Mouse (Mus musculus) hindbrain, embryonic 15.5 days (tissue): ENCODE results near the gene Gm20388. TPM values are rescaled to one million over a fixed set of nuclear protein-coding genes. Genes with fewer than 3 reads are reported as not detected.

Experiments used
- ATAC-seq: fragments of 200-750 bp; cut with Nextera tagmentation; 2 replicates; pipeline ENCODE4 v1.8.0; 2017; ENCODE audit warnings: low read depth, moderate number of reproducible peaks, moderate TSS enrichment; ENCODE audit not compliant: low FRiP score
- H3K27ac ChIP-seq: fragments of 300-500 bp; sonication (generic); replicated peaks from 2 replicates; pipeline ENCODE4 v1.5.1; 2015; ENCODE audit warnings: mild to moderate bottlenecking, inconsistent platforms
- H3K27me3 ChIP-seq: fragments of 300-500 bp; sonication (generic); 2 replicates; pipeline ENCODE4 v1.6.1; 2015; ENCODE audit warnings: control low read depth, inconsistent platforms
- H3K36me3 ChIP-seq: fragments of 300-500 bp; sonication (generic); 2 replicates; pipeline ENCODE4 v1.6.1; 2015; ENCODE audit warnings: control low read depth, inconsistent platforms
- H3K4me1 ChIP-seq: fragments of 300-500 bp; sonication (generic); replicated peaks from 2 replicates; pipeline ENCODE4 v1.6.1; 2015; ENCODE audit warnings: control low read depth, inconsistent platforms
- H3K4me2 ChIP-seq: fragments of 300-500 bp; sonication (generic); 2 replicates; pipeline ENCODE4 v1.6.1; 2015; ENCODE audit warnings: moderate library complexity, mild to moderate bottlenecking, inconsistent platforms
- H3K4me3 ChIP-seq: fragments of 300-500 bp; sonication (generic); 2 replicates; pipeline ENCODE4 v1.5.1; 2015; ENCODE audit warnings: mild to moderate bottlenecking, inconsistent platforms
- H3K9ac ChIP-seq: fragments of 300-500 bp; sonication (generic); 2 replicates; pipeline ENCODE4 v1.6.1; 2015; ENCODE audit warnings: inconsistent platforms
- H3K9me3 ChIP-seq: fragments of 300-500 bp; sonication (generic); 2 replicates; pipeline ENCODE4 v1.6.1; 2016; ENCODE audit warnings: control low read depth, inconsistent platforms
- WGBS: fragments of 180-500 bp; shearing (Covaris S2); methylation state at CpG from one replicate; pipeline ENCODE4 v1.1.7; 2015; 5-methylcytosine and 5-hydroxymethylcytosine counted together
- polyA plus RNA-seq: library from polyadenylated mRNA; unstranded; fragments of >200 nt; fragmentation: Nextera tagmentation; extraction: Ambion mirVana; gene quantifications from 2 replicates; pipeline ENCODE4 v1.2.1, GENCODE M21; 2015

Gm20388 gene
- polyA plus RNA-seq, 1 experiment from 2014 or later: 5.4 TPM

- Histone ChIP-seq H3K4me1 (peaks cover 98% of the 10 kb centered on the region), H3K9me3 (no peaks in the 10 kb centered on the region), H3K27me3 (no peaks in the 10 kb centered on the region), H3K4me2 (0 out of 2 replicates have a peak overlapping the region, but pooled peaks have one; percentile 2), H3K4me3 (no peak overlapping the region), H3K27ac (no peak overlapping the region), H3K9ac (no peak overlapping the region), H3K36me3 (no peaks in the 10 kb centered on the region)
- no peak for ATAC-seq
- 22% methylated on average over 12 of the region's 12 CpGs for WGBS
Measured at GRCm38 (mm10) chr8:120516182-120516755, 605.6 kb downstream of the Gm20388 start.

- no peak for ATAC-seq
- Histone ChIP-seq H3K9me3 (no peaks in the 10 kb centered on the region), H3K27ac (0 out of 2 replicates have a peak overlapping the region, but pooled peaks have one; percentile 16), H3K36me3 (no peaks in the 10 kb centered on the region), H3K9ac (no peak overlapping the region), H3K4me3 (no peak overlapping the region), H3K4me1 (peaks cover 94% of the 10 kb centered on the region), H3K27me3 (no peaks in the 10 kb centered on the region), H3K4me2 (no peak overlapping the region)
- WGBS: 33% methylated on average over 11 of the region's 11 CpGs
Measured at GRCm38 (mm10) chr8:120517666-120518410, 607.2 kb downstream of the Gm20388 start.

GRCm38 (mm10) chr8:120518736-120519534 is 608.3 kb downstream of the Gm20388 start:
- H3K9ac ChIP-seq: no peak overlapping the region
- H3K4me3 ChIP-seq: no peak overlapping the region
- H3K4me1 ChIP-seq: peaks cover 93% of the 10 kb centered on the region
- H3K9me3 ChIP-seq: no peaks in the 10 kb centered on the region
- no peak overlapping the region for H3K27ac ChIP-seq
- H3K36me3 ChIP-seq: no peaks in the 10 kb centered on the region
- ATAC-seq: no peak
- H3K27me3 ChIP-seq: no peaks in the 10 kb centered on the region
- 61% methylated on average over 14 of the region's 14 CpGs for WGBS
- H3K4me2 ChIP-seq: no peak overlapping the region

- Histone ChIP-seq H3K4me3 (no peak overlapping the region), H3K4me1 (peaks cover 93% of the 10 kb centered on the region), H3K9ac (peak overlapping the region; percentile 15; the same call in 1 of the 2 replicates), H3K9me3 (no peaks in the 10 kb centered on the region), H3K27me3 (no peaks in the 10 kb centered on the region), H3K4me2 (peak overlapping the region; percentile 11; the same call in 1 of the 2 replicates), H3K36me3 (no peaks in the 10 kb centered on the region), H3K27ac (peak overlapping the region; percentile 72)
- WGBS: 66% methylated on average over 15 of the region's 15 CpGs
- no peak for ATAC-seq
Measured at GRCm38 (mm10) chr8:120520287-120520686, 609.6 kb downstream of the Gm20388 start.

GRCm38 (mm10) chr8:120520707-120521590 is 610.3 kb downstream of the Gm20388 start:
- WGBS: 10% methylated on average over 20 of the region's 20 CpGs
- Histone ChIP-seq H3K27me3 (no peaks in the 10 kb centered on the region), H3K4me2 (peak overlapping the region; percentile 11), H3K4me3 (no peak overlapping the region), H3K4me1 (peaks cover 94% of the 10 kb centered on the region), H3K36me3 (no peaks in the 10 kb centered on the region), H3K27ac (peak overlapping the region; percentile 72), H3K9me3 (no peaks in the 10 kb centered on the region), H3K9ac (peak overlapping the region; percentile 15; the same call in 1 of the 2 replicates)
- peak; percentile 75 for ATAC-seq

GRCm38 (mm10) chr8:120521591-120521965 is 610.9 kb downstream of the Gm20388 start:
- WGBS: 35% methylated on average over 7 of the region's 7 CpGs
- H3K9me3 ChIP-seq: no peaks in the 10 kb centered on the region
- ATAC-seq: peak; percentile 12; the same call in 1 of the 2 replicates
- 0 out of 2 replicates have a peak overlapping the region, but pooled peaks have one; percentile 15 for H3K9ac ChIP-seq
- H3K36me3 ChIP-seq: no peaks in the 10 kb centered on the region
- H3K27ac ChIP-seq: peak overlapping the region; percentile 72
- H3K4me3 ChIP-seq: no peak overlapping the region
- peaks cover 94% of the 10 kb centered on the region for H3K4me1 ChIP-seq
- peak overlapping the region; percentile 11 for H3K4me2 ChIP-seq
- H3K27me3 ChIP-seq: no peaks in the 10 kb centered on the region

GRCm38 (mm10) chr8:120523641-120524040 is 613.0 kb downstream of the Gm20388 start:
- Histone ChIP-seq H3K4me1 (peaks cover 93% of the 10 kb centered on the region), H3K36me3 (no peaks in the 10 kb centered on the region), H3K9me3 (no peaks in the 10 kb centered on the region), H3K9ac (no peak overlapping the region), H3K4me2 (no peak overlapping the region), H3K4me3 (no peak overlapping the region), H3K27ac (peak overlapping the region; percentile 55), H3K27me3 (no peaks in the 10 kb centered on the region)
- WGBS: 48% methylated on average over 7 of the region's 7 CpGs
- ATAC-seq: no peak

- 69% methylated on average over 1 of the region's 1 CpGs for WGBS
Measured at GRCm38 (mm10) chr8:120525135-120525534, 614.5 kb downstream of the Gm20388 start.

GRCm38 (mm10) chr8:120525832-120526231 is 615.2 kb downstream of the Gm20388 start:
- H3K4me1 ChIP-seq: peaks cover 77% of the 10 kb centered on the region
- no peak for ATAC-seq

More at GRCm38 (mm10) chr8:120525135-120525534, 614.5 kb downstream of the Gm20388 start:
- Histone ChIP-seq H3K9ac (no peak overlapping the region), H3K9me3 (no peaks in the 10 kb centered on the region), H3K27me3 (no peaks in the 10 kb centered on the region), H3K4me2 (no peak overlapping the region), H3K4me1 (peaks cover 84% of the 10 kb centered on the region), H3K4me3 (no peak overlapping the region), H3K27ac (no peak overlapping the region), H3K36me3 (no peaks in the 10 kb centered on the region)
- no peak for ATAC-seq

GRCm38 (mm10) chr8:120526577-120526976 is 615.9 kb downstream of the Gm20388 start:
- Histone ChIP-seq H3K36me3 (no peaks in the 10 kb centered on the region), H3K4me1 (peaks cover 73% of the 10 kb centered on the region), H3K27me3 (no peaks in the 10 kb centered on the region), H3K27ac (no peak overlapping the region), H3K4me3 (no peak overlapping the region), H3K9me3 (no peaks in the 10 kb centered on the region), H3K9ac (no peak overlapping the region), H3K4me2 (no peak overlapping the region)
- WGBS: 33% methylated on average over 4 of the region's 4 CpGs
- no peak for ATAC-seq

More at GRCm38 (mm10) chr8:120525832-120526231, 615.2 kb downstream of the Gm20388 start:
- Histone ChIP-seq H3K9ac (no peak overlapping the region; the same call in 1 of the 2 replicates), H3K9me3 (no peaks in the 10 kb centered on the region), H3K36me3 (no peaks in the 10 kb centered on the region), H3K4me3 (no peak overlapping the region), H3K27ac (no peak overlapping the region), H3K27me3 (no peaks in the 10 kb centered on the region), H3K4me2 (no peak overlapping the region)
- WGBS: 37% methylated on average over 6 of the region's 6 CpGs

- Histone ChIP-seq H3K9me3 (no peaks in the 10 kb centered on the region), H3K9ac (no peak overlapping the region), H3K4me3 (no peak overlapping the region), H3K36me3 (no peaks in the 10 kb centered on the region), H3K4me1 (peaks cover 78% of the 10 kb centered on the region), H3K27me3 (no peaks in the 10 kb centered on the region), H3K4me2 (no peak overlapping the region), H3K27ac (no peak overlapping the region)
- no peak for ATAC-seq
- WGBS: 28% methylated on average over 3 of the region's 3 CpGs
Measured at GRCm38 (mm10) chr8:120528332-120528731, 617.7 kb downstream of the Gm20388 start.
